Mouse (Mus musculus): ENCODE data around the gene Edn2.
A peak's percentile ranks its signal among the peaks of the same experiment; 100 is the strongest.

Gene Edn2

DNA sequence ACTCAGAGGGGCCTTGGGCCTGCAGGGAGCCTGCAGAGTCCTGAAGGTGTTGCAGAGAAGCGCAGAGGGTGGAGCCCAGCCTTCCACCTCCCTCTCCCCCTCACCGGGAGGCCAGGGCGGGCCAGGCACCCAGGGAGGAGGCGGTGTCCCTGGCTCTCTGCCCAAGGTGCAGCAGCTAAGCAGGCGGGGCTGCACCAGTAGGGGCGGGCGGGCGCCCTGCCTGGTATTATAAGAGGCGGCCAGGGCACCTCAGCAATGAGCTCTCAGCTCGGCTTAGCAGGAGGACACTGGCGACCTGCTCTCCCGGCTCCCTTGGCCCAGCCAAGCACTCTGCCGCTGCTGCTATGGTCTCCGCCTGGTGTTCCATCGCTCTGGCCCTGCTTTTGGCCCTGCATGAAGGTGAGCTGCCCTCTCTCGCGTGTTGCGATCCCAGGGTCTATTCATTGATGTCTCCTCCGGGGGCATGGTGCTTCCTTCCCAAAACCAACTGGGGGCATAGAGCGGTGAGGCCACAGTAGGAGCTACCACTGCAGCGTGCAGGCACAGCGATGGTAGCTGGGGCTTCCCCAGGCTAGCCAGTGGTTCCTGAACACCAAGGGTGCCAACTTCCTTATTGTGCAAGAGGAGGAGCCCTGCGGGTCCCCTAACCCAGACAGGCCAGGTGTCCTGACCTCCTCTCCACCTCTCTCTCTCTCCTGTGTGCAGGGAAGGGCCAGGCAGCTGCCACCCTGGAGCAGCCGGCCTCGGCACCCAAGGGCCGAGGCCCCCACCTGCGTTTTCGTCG, at the start of gene Edn2:
Edn2 (plus strand) TSS at position 41 of the 784 bp plus-strand sequence.
- peak; percentile 36 for DNase-seq (ENCODE audit: low spot score)

DNA sequence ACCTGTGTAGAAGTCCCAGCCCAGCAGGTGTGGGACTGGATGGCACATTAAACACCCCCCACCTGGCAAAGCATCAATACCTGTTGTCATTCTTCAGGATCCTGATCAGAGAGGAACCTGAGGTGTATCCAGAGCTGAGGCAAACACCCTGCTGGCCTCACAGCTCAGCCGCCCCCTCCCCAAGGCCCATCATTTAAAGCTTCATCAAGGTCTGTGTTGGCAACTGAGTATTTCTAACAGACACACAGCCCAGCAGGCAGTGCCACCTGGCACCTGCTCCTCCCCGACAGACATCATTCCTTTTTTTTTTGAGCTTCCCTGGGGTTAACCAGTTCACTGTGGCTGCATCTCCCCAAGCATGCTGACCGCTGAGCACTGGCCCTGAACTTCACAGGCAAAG, 45.5 kb upstream of the Edn2 start:
- no peak for DNase-seq (ENCODE audit: low spot score)

DNA sequence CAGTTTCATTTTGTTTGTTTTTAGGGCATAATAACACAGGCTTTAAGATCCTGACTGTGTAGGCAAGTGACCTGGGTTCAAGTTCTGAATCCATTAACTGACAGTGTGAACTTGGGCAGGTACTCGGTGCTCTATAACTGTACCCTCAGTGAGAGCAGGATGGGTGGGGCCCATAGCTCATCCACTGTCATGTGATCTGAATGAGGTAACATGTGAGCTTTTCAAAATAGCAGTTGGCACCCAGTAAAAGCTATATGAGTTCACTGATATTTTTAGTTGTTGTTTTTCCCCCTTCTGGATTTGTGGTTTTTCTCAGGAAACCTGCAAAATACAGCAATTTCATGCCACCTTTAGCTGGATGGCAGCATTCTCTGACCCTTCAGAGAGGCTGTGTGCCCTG, 44.7 kb upstream of the Edn2 start:
- DNase-seq (ENCODE audit: low spot score): no peak

DNA sequence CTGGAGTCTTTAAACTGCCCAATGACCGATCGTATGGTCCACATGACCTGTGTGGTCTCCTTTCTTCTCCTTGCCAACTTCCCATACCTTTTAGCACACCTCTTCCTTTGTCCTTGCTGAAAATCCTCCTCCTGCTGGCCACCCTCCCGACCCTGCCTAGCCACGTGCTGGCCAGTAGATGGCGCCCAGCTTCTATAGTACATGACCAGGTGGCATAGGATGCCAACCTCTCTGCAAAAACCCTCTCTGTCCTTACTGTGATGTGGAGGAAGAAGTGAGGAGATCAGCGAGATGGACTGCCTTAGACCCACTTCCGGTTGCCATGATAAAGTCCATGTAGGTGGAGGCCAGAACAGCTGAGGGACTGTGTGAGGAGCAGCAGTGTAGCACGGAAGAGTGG, 40.7 kb upstream of the Edn2 start:
- DNase-seq (ENCODE audit: low spot score): no peak

DNA sequence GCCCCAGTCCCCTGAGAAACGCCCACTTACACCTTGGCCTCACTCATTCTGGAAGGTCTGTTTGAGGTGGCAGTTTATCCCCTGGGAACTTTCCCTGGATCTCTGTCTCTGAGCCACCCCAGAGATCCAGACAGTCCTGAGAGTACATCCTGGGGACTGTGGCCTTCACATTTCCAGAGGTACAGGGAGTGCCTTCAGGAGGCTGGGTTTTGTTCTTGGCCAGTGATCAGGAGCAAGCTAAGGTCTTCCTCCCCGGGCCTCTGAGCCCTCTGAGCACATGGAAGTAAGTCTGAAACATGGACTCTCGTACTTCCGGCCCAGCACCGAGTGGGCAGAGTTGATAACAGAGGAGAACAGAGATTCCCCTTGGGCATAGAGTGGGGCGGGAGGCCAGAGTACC, 36.4 kb upstream of the Edn2 start:
- no peak for DNase-seq (ENCODE audit: low spot score)

DNA sequence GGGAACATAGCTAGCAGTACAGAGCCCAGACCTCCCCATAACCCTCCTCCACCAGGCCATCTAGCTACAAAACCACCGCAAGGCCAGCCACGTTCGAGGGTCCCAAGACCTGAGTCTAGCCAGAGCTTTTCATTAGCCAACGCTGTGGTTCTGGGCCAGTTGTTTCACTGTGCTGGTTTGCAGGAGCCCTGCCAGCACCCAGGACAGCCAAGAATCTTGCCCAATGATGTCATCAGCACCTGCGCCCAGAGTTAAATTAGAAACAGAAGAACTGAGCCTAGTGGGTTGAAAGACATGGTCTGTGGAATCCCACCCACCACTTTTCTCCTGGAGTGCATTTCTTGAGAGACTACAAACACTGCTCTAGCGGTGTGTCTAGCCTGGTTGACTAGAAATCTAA, 35.0 kb upstream of the Edn2 start:
- DNase-seq (ENCODE audit: low spot score): no peak

DNA sequence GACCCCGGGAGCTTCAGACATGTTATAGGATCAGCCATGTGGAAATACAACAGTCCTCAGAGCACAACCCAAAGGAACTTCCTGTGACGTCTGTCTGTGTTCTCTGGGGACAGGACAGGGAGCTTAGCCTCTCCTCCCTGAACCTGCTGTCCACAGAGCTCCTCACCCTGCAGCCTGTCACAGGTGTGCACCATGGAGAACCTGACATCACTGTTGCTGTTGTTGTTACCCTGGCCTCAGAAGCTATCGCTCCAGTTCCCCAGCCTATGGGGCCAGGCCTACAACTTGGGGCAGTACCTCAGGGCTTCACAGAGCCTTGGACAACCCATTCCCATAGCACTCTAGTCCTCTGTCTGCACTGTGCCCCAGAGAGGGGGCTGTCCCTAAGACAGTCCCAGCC, 33.7 kb upstream of the Edn2 start:
- no peak for DNase-seq (ENCODE audit: low spot score)

DNA sequence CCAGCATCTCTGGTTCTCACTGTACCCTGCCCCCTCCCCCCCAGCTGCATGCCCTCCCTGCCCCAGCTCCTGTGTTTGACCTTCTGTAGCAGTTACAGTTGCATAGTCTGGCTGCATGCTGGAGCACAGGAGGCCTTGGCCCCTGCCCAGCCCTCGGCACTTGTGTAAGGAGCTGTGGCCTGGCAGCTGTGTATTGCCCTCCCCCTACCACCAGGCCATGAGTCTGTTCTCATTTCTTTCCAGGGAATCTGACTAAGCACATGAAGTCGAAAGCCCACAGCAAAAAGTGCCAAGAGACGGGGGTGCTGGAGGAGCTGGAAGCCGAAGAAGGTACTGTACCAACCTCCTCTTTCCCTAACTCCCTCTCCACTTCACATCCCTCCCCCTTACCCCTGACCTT, 33.0 kb upstream of the Edn2 start:
- no peak for DNase-seq (ENCODE audit: low spot score)

DNA sequence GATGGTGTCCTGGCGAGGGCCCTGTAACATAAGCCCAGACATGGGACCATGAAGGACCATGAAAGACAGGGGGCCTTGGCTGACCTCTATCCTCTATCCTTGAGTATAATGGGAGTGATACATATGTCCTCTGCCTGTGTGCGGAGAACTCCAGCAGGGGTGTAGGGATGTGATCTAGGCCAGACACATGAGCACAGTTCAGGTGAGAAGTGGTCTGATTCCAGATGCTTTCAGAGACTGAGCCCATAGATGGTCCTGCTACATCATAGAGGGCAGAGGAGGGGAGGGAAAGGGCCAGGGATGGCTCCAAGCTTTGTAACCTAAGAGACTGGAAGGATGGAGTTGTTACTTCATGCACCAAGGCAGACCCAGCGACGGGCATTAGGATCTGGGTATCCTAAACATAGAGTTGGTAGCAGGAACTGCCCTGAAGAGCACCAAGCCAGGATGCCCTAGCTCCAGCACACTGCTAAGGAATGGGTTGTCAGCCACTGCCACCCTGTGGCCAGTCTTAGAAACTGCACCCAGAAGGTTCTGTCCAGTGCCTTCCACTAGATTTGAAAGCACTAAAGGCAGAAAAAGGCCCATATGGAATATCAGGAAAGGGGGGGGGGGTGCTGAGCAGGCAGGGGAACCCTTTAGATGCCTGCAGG, 31.6 kb upstream of the Edn2 start:
- DNase-seq (ENCODE audit: low spot score): no peak

DNA sequence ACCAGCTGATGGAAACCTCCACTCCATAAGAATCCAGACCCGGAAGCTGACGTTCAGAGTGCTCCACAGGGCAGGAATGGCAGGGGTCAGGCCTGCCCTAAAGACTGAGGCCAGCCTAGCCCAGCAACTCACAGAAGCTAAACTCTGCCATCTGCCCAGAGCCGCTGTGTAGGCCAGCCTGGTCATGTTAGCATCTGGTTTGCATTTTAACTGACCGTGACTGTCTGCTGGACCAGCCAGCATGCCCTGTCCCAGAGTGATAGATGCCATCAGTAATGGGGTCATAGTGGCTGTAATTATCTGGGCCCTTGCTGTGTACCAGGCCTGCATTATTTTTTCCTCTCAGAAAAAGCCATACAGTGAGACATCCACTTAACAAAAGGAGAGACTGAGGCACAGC, 30.1 kb upstream of the Edn2 start:
- DNase-seq (ENCODE audit: low spot score): no peak

DNA sequence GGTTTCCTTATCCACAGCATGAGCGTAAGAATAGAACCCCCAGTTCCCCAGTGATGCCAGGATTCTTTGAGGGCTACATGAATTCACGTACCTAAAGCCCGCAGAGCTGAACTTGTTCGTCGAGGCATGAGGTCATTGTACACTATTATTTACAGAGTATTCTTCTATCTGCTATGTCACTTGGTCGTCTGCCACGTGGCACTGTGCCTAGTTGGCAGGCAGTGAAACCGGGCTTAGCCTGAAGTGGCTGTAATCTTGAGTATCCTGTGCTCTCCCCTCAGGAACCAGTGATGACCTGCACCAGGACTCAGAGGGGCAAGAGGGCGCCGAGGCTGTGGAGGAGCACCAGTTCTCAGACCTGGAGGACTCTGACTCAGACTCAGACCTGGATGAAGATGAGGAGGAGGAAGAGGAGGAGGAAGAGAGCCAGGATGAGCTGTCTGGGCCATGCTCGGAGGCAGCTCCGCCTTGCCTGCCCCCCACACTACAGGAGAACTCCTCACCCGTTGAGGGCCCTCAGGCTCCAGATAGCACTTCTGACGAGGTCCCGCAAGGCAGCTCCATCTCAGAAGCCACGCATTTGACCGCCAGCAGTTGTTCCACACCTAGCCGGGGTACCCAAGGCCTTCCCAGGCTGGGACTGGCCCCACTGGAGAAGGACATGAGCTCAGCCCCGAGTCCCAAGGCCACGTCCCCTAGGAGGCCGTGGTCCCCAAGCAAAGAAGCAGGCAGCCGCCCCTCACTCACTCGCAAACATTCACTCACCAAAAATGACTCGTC, 29.4 kb upstream of the Edn2 start:
- peak; percentile 56 for DNase-seq (ENCODE audit: low spot score)

DNA sequence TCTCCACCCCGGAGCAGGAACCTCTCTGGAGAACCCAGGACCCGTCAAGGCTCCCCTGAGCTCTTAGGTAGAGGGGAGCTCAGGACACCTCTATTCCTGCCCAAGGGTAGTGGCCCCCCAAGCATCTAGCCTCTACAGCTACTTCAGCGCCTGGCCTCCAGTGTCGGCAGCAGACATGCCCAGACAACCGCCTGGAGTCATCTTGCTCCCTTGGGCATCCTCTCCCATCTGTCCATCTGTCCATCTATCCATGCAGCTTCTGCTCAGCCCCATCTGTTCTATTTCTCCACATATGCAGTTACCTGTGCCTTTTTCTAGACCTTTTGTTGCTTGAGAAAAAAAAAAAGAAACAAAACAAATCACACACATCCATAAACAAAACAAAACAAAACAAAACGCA, 26.8 kb upstream of the Edn2 start:
- no peak for DNase-seq (ENCODE audit: low spot score)

DNA sequence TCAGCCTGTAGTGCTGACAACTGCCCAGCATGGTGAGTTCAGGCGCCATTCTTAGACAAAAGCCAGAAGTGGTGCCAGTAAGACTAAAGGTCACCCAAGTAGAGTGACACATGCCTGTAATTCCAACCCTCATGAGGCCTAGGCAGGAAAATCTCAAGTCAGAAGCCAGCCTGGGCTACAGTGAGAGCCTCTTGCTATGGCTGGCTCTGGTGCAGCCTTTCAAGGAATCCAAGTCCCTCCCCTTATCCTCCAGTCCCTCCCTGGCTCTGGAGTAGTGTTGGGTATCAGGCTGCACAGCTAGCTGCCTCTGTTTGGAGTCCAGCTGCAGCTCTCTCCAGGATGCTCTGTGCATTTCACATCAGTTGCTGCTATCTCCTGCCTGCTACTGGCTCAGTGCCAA, 19.2 kb upstream of the Edn2 start:
- DNase-seq (ENCODE audit: low spot score): no peak

DNA sequence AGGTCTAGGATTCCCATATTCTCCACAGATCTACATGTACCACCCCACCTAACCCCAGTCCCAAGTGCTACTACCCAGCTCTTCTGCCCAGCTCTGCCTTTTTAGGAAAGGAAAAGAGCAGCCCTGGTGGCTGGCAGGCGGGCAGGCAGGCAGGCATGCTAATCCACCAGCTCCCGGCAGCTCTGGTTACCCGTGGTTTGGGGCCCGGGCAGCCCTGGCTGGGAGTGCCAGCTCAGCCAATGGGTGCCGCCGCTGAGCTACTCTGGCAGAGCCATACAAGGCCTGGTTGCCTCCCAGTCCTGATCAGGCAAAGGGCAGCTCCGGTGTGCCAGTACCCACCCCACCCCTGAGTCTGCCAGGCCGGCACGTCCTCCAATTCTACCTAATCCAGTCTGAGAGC, 18.1 kb upstream of the Edn2 start:
- DNase-seq (ENCODE audit: low spot score): no peak

DNA sequence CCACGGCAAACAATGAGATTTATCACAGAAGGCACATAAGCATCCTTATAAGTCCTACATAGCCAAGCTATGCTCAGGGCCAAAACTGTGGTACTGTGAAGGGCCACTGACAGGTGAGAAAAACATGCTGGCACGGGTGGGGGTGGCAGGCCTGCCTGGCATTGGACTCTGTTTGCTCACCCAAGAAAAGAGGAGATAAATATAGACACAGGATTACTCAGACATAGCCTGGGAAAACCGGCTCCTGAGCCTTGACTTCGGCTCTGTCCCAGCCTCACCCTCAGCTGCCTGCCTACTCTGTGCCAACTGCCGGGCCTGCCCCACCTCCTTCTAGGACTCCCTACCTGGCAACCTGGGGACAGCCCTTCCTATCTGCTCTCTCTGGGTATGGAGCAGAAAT, 16.7 kb upstream of the Edn2 start:
- no peak for DNase-seq (ENCODE audit: low spot score)

DNA sequence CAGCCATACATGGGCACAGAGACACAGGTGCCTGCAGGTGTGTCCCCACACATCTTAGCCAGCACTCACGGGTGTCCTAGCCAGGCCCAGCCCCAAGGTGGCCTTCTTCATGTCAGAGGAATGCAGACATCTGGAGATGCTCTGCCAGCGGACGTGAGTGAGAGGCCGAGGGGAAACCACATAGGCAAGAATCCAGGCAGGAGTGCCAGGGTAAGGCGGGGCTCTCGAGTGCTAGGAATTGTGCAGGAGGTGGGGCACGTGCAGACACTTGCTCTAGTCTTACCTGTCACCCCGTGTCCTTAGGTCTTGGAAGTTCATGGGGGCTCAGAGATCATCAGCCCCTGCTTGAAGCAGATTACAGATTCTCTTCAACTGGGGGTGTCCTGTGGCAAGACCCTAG, 15.1 kb upstream of the Edn2 start:
- DNase-seq (ENCODE audit: low spot score): no peak

DNA sequence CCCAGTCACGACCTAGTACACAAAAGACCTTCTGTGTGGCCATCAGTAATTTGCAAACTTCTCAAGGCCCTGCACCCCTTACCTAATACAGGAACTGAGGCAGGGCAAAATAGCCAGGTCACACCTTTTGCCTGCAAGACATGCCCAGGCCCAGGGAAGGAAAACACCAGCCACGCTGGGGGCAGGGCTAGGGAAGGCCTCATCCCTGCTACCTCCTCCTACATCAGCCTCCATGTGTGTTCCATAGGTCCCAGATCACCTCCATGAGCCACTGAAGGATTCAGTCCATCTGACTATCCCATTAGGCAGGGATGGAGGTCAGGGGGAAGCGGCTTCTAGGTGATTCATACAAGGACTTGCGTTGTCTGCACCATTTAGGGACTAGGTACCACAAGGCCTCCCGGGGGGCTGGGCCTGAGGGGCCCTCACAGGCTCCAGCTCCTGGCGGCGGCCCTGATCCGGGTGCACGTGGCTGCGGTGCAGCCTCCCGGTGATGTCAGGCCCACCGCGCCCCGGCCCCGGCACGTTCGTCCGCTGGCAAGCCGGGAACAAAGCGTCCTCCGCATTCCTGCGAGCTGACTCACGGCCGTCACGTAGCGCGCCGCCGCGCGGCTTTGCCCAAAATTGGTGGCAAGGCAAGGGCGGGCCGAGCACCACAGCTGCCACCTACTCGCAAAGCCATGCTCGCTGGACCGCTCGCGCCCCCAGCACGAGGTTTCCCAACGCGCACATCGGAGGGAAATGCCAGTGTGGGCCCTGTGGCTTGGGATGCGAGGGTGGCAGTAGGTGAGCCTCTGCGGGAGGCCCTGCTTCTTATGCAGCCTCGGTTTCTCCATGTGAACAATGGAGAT, 12.5 kb upstream of the Edn2 start:
- peak; percentile 79 for DNase-seq (ENCODE audit: low spot score)

DNA sequence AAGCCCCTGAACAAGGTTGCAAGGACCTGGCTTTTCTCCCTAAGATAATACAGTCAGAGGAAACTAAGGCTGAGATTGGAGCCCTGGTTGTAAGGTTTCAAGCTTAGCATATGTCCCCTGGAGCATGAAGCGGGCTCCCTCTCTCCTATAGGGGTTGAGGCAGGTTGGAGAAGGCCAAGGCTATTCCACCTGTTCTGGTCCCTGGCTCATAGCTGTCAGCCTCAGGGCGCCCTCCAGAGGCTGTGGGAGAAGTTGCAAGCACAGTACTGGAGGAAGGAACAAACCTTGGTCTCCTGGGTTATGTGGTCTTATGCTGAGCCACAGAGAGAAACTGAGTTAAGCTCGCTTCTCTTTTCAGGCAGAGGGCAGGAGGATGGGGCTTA, 11.9 kb upstream of the Edn2 start:
- no peak for DNase-seq (ENCODE audit: low spot score)

DNA sequence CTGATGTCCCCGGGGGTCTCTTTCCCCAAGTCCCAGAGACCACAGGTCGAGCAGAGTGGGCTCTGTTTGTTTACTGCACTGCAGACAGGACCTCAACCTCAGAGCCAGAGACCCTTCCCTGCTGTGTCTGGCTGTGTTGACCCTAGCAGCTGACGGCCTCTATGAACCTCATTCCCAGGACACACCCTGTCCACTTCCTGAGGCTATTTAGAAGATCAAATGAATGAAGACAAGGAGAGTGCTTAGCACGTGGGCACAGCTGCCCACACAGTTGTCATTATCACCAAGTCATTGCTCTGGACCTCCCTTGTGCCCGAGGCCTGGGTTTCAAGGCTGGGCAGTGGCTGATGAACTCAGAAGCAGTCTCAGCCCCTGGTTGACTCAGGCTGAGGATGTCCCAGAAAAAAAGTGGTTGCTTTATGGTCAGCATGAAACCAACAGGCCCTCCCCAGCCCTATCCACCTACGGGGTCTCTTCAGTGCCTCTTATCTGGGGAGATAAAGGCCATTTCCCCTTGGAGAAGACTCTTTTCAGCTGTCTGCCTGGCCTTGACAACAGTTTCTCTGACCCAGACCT, 10.6 kb upstream of the Edn2 start:
- no peak for DNase-seq (ENCODE audit: low spot score)

DNA sequence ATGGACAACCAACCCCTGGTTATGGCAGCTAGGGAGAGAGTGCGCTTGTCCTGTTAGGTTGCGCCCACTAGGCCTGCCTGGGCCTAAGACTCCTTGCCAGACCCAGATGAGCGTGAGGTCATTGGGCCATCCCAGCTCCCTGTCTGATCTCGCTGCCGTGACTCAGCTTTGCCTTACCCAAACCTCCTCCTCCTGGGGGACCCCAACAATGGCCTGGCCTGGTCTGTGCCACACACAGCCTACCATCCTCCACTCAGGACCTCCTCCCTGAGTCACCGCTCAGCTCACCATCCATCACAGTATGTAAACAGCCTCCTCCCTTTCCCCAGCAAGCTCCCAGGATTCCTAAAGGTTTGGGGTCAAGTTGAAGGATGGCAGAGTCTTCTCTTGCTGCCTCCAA, 9.1 kb upstream of the Edn2 start:
- no peak for DNase-seq (ENCODE audit: low spot score)

DNA sequence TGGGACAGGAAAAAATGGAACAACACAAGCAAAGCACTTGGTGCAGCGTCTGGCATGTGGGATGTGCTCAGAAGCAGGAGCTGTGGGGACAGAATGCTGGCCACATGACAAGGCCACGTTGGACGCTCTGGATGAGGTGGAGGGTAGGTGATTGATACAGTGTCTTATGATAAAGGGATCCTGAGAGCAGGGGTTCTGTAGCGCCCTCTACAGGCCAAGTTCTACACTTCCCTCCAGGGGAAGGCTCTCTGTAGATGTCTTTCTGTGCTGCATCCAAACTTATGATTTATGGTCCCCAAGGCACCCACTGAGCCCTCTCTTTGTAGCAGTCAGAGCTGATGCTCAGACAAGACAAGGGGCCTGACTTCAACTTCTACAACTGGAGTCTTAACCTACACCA, 8.4 kb upstream of the Edn2 start:
- DNase-seq (ENCODE audit: low spot score): no peak

DNA sequence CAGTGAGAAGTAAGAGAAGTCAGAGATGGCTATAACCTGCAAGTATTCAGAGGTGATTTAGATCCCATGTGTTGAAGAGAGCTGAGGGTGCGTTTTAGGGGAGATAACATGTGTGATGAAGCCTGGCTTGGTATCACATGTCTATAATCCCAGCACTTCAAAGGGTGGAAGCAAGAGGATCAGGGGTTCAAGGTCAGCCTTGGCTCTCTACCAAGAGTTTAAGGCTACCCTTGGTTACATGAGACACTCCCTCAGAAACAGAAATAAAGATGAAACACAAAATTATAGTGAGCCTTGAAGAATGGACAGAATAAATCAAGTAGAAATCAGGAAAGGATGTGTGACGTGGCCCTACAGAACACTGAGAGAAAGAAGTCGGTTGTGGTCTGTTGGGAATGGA, 7.3 kb upstream of the Edn2 start:
- DNase-seq (ENCODE audit: low spot score): no peak
